Mouse (Mus musculus): Measurements from ENCODE around the gene Mst1.
A peak's percentile ranks its signal among the peaks of the same experiment; 100 is the strongest.

Gene Mst1

DNA sequence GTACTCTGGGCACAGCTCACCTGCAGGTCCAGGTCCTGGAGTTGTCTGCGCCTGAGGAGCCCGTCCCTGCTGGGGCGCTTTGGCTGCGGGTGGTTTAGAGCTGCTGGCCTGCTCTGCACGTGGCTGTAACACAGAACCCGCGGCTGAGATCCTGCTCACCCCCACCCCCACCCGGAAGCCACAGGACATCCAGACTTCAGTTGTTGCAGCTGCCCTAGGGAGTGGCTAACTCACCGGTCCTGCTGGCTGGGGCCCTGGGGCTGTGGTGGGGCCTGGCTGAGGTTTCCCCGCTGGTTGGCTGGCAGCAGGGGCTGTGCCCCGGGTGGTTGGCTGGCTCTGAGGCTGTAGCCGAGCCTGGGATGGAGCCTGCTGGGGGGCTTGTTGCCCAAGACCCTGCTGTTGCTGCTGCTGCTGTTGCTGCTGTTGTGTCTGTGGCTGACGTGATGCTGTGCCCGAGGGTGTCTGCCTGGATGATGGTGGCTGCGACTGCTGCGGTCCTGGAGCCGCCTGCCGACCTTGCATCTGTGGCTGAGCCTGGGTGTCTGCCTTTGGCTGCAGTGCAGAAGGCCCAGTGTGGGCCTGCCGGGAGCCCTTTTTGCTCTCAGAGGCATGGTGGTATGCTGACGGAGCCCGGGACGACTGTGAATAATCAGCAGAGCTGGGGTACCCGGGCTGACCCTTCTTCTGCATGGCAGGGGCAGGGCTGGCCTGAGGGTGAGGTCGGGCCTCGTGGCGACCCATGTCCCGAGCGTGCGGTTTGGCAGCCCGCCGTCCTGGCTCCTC is 24.7 kb downstream of the Mst1 start:
- DNase-seq: no peak

GRCm38 (mm10) chr9:108105549-108105863 is 25.3 kb downstream of the Mst1 start:
- DNase-seq: no peak

GRCm38 (mm10) chr9:108106090-108106489 is 25.9 kb downstream of the Mst1 start:
- DNase-seq: no peak

GRCm38 (mm10) chr9:108107867-108108266 is 27.6 kb downstream of the Mst1 start:
- DNase-seq: no peak

GRCm38 (mm10) chr9:108110160-108110559 is 29.9 kb downstream of the Mst1 start:
- no peak for DNase-seq

DNA sequence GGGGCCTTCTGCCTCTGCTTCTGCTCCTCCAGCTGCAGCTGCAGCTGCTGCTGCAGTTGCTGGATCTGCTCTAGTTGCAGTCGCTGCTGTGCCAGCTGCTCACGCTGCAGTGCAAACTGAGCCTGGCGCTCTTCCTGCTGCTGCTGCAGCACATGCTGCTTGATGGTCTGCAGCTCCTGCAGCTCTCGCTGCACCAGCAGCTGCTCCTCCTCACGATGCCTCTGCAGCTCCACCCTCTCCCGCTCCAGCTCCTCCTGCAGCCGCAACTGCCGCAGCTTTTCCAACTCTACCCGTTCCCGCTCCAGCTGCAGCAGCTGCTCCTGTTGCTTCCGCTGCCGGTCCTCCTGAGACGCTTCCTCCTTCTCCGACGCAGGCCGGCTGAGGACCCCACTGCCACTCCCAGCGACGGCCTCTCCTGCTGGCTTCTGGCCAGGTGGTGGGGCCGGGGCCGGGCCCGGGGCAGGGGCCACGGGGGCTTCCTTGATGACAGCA is 30.9 kb downstream of the Mst1 start:
- DNase-seq: no peak

GRCm38 (mm10) chr9:108111593-108112121 is 31.4 kb downstream of the Mst1 start:
- DNase-seq: no peak

- DNase-seq: no peak
These were observed 32.6 kb downstream of the Mst1 start for GRCm38 (mm10) chr9:108112719-108113340.

DNA sequence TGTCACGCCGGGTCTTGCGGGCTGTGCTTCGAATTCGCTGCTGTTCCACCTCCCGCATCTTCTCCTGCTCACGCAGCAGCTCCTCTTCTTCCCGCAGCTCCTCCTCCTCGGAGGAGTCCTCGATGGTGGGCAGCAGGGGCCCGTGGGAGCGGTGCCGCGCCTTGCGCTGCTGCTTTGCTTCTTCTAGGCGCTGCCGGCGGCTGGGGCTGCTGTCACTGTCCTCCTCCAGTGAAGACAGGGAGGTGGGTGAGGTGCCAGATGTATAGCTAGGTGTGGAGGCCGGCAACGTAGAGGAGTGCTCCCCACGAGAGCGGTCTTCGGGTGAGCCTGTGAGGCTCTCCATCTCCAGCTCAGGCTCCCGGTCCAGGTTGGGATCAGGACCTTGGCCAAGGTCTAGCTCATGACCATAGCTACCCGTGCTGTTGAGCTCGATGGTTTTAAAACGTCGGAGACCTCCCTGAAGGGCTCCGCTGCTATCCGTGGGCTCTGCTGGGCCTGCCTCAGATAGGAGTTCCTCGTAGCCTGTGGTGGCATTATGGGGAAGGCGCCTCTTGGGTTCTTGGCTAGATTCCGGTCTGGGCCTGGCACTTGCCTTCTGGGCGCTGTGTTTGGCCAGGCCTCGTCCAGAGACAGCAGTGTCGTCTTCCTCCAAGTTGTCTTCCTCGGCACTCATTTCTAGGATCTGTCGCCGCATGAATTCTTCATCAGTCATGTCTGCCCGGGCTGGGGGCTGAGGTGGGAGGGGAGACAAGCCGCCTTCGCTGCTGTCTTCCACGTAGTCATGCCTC is 35.2 kb downstream of the Mst1 start:
- DNase-seq: no peak

- no peak for DNase-seq
These were observed 36.9 kb downstream of the Mst1 start for GRCm38 (mm10) chr9:108117143-108117542.

GRCm38 (mm10) chr9:108119891-108120411 is 39.7 kb downstream of the Mst1 start:
- no peak for DNase-seq

- DNase-seq: no peak
These were observed 40.4 kb downstream of the Mst1 start for GRCm38 (mm10) chr9:108120671-108121070.

DNA sequence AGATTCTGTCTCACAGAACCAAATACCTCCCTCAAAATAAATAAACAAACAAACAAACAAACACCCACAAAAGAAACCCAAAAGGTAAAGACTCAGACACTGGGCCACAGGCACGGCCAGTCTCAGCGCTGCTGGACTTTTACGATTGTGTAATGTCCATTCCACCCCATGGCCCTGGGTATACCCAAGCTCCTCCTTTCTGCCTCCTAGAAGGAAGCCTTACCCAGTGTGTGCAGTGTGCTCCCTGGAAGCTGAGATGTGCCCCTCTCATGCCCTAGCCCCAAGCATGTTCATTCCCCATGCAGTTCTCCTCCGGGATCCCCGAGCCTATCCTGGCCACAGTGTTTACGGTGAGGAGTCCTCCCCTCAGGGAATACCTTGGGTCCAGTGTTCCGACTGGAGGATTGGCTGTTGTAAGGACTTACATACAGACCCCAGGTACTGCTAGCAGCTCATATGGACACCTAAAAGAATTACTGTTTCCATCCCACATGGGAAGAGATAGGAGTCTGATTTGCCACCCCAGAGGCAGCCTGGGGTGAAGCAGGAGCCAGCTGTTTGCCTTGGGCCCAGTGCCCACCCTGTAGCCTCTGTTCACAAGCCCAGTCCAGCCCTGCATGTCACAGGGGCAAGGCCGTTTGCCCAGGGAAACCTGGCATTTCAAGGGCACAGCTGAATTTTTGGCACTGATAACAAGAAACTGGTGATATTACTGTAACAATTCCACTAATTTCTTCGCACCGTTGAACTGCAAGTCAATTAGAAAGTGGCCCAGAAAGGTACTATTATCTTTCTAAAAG is 41.1 kb downstream of the Mst1 start:
- DNase-seq: no peak

GRCm38 (mm10) chr9:108123916-108124315 is 43.7 kb downstream of the Mst1 start:
- no peak for DNase-seq

DNA sequence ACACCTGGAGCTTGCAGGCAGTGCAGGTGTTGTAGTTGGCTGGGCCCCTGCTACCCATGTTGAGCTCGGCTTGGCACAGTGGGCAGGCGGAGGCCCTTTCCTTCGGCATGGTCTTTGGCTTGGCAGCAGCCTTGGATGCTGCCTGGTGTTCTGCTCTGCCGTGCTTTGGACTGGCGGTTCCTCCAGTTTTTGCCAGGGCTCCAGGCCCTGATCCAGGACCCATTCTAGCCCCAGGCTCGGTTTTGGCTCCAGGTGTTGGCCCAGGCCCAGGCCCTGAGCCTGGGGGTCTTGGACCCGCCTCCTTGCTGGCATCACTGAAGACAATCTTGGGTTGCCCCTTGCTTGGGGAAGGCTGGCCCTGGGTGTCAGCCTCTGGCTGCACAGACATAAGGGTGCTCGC is 45.5 kb downstream of the Mst1 start:
- DNase-seq: no peak

DNA sequence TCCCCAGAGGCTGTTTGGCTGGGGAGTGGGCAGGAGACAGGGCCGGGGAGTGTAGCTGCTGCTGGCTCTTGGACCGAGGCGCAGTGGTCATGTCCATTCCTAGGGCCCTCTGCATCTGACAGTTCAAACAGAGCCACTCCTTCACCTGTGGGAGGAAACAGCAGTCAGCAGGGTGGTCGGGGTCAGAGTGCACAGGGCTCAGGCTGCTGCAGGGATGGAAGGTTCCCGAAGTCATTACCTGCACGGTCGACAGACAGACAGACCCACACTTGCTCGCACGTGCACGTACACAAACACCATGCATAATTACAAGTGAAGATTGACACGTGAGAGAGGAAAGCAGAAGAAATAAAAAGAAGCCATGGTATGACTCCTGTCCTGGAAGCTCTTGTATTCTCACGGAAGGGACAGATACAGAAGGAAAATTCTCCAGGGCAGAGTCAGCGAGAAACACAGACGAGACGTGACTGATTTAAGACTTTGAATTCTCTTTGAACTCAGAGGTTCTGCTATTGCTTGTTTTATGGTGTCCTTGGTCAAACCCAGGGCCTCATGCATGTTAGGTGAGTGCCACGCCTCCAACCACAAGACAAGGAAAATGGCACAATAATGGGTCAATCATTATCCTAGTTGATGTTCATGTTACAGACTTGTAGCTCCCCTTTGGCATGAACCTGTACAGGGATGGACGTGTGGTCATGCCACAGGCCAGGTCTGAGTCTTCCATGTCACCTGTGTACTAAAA is 46.4 kb downstream of the Mst1 start:
- no peak for DNase-seq

GRCm38 (mm10) chr9:108128248-108128647 is 48.0 kb downstream of the Mst1 start:
- DNase-seq: peak; percentile 65

- DNase-seq: no peak
These were observed 49.1 kb downstream of the Mst1 start for GRCm38 (mm10) chr9:108129042-108129948.

GRCm38 (mm10) chr9:108131502-108131901 is 51.3 kb downstream of the Mst1 start:
- DNase-seq: no peak

- no peak for DNase-seq
These were observed 52.1 kb downstream of the Mst1 start for GRCm38 (mm10) chr9:108132373-108132772.

DNA sequence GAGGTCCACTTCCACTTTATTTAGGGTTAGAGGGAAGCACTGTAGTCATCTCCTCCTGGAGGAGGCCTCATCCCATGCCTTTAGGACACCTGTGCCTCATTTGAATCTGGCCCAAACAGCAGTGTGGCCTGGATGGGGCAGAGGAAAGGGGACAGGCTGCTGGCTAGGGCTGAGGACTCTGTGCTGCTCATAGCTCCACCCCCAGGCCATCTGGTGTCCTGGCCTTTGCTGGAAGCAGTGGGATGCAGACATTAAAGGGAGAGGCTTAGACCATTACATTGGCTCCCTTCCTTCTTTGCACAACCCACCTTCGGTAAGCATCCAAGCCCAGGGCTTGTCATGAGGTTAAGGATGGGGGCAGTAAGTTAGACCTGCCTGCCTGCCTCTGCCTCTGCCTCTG is 53.2 kb downstream of the Mst1 start:
- DNase-seq: no peak
